Mouse (Mus musculus): ENCODE results near the gene Slc17a9. TPM values are rescaled to one million over a fixed set of nuclear protein-coding genes. Genes with fewer than 3 reads are reported as not detected.
A peak's percentile ranks its signal among the peaks of the same experiment; 100 is the strongest.
"Not testable (repeated sequence)": the region's sequence is repeated elsewhere in the genome, so short reads cannot be mapped to it uniquely, and the experiment has no call there.

Slc17a9 gene
- total RNA-seq, 2 experiments from 2014 or later, result 0.69 to 0.89 TPM

GRCm38 (mm10) chr2:180709023-180709922 is 15.8 kb upstream of the Slc17a9 start:
- intact Hi-C loops (cut with DNase I), result loop anchor here (10.0 kb wide), 1 partner anchor 534 kb away; the partner anchor contains the start of gene Adrm1
- no peak for DNase-seq

DNA sequence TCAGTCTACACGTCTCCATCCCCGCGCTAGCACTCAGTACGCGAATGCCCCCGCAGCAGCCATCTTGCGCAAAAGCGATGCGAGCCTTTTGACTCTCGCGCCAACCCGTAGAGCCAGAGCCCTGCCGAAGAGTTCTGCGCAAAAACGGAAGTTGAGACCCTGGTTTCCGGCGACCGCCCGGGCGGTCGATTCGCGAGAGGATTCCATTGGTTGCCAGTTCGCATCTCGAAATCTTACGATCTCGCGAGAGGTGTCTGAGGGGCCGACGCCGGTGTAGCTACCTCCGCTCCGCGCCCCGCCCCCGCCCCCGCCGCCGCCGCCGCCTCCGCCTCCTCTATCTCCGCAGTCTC is 15.2 kb upstream of the Slc17a9 start, which contains the start of the genes Dido1 and Gid8:
Dido1 (minus strand) TSS at position 77 of the 350 bp plus-strand sequence.
Gid8 (plus strand) TSS at position 195 of the 350 bp plus-strand sequence.
- intact Hi-C loops (cut with DNase I), result loop anchor here (2.0 to 10.0 kb wide), 2 partner anchors 31 to 535 kb away; partner anchors contain the start of gene Adrm1
- DNase-seq, result peak; percentile 97 to 98

DNA sequence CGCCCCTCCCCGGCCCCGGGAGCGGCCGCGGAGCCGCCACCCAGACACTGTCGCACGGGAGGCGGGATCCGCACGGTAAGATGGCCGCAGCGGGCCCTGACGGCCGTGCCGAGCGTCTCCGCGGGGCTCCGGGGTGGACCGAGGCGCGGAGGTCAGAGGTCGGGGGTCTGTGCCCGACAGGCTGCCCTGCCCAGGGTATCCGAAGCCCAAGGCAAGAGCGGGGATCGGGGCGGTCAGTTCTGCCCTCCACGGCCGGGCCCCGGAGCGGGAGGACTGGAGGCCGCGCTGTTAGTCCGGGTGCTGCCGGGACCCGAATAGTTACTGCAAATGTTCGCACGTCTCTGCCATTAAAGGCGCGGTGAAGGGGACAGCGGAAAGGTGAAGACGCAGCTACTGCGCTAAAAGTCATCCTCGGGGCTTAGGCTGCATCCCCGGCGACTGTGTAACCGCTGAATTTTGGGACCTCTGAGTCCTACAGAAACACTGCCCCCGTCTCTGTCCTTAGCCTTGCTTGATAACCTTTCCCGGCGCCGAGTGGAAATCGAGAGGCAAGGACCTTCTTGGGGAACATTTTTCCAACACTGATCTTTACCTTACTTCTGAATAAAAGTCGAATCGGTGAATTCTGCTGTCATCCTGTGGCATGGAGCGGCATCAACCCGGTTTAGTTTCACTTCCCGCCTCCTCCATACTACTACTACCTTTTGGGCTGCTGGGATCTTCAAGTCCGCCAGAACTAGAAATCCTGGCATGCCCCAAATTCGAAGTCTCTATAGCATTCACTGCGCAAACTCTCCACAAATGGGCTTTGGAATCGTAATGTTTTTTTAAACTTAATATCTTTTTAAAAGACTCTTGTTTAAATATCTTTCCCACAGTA is 14.5 kb upstream of the Slc17a9 start:
- intact Hi-C loops (cut with DNase I), result loop anchor here (2.0 kb wide), 1 partner anchor 32 kb away; no protein-coding TSS in a partner anchor
- DNase-seq, result no peak

GRCm38 (mm10) chr2:180711527-180711926 is 13.5 kb upstream of the Slc17a9 start:
- no peak for DNase-seq
- intact Hi-C loops (cut with DNase I), result loop anchor here (2.0 kb wide), 1 partner anchor 33 kb away; no protein-coding TSS in a partner anchor

- no peak for DNase-seq
- intact Hi-C loops (cut with DNase I), result no loop called here
Observed at GRCm38 (mm10) chr2:180712037-180712689, 12.9 kb upstream of the Slc17a9 start.

- intact Hi-C loops (cut with DNase I); DNase-seq: not testable (repeated sequence)
Observed at GRCm38 (mm10) chr2:180722748-180723147, 2.3 kb upstream of the Slc17a9 start.

DNA sequence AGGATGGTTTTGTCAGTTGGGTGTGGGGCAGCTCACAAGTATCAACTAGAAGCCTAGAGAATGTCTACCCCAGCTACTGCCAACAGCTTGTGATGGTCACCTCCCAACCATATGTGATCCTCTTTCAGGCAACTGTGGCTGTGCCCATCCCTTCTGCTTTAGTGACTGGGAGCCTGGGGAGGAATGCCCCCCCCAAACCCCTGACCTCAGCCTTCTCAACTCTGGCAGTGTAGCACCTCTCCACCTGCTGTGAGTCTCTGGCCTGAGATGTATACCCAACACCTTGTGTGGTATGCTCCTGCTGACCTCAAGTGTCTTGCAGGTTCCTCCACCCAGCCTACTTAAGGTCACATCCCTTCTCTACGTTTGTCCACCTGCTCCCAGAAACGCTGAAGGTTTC is 1.2 kb upstream of the Slc17a9 start:
- intact Hi-C loops (cut with DNase I), result no loop called here
- DNase-seq, result no peak

GRCm38 (mm10) chr2:180725414-180725778 is 333 bp downstream of the Slc17a9 start:
- peak in 1 of 2 experiments; percentile 8 for DNase-seq
- intact Hi-C loops (cut with DNase I), result no loop called here

DNA sequence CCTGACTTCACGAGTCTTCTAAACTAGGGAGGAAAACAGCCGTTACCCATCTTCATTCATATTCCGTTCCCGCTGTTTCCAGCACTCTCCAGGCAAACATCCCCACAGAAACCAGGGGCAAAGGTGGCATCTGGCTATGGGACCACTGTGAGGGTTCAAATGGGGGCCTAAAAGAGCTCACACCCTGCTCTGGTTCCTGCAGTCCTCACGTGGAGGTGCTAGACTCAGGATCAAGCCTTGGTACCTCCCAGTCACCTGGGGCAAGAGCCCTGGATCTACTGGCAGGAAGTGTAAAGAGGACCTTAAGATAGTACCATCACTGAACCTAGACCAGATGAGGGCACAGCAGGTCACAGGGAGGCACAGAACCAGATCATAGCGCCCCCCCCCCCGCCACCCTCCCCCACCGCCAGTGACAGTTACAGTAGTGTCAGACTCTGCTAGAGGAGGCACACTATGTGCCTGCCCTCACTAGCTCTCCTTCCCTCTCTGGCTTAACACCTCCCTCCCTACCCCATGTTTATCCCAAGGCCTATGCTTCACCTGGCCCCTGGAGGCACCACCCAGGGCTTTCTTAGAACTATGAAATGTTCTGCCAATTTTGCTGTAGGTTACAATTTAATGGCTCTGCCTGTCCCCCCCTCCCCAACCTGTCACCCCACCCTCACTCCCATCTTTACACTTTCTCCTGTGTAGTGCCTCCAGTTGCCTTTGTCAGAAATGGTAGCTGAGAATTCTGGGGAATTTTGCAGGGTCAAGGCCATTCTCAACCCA is 980 bp downstream of the Slc17a9 start:
- intact Hi-C loops (cut with DNase I), result no loop called here
- no peak for DNase-seq

- peak; percentile 24 to 36 for DNase-seq
- intact Hi-C loops (cut with DNase I), result no loop called here
Observed at GRCm38 (mm10) chr2:180726658-180727442, 1.8 kb downstream of the Slc17a9 start.

DNA sequence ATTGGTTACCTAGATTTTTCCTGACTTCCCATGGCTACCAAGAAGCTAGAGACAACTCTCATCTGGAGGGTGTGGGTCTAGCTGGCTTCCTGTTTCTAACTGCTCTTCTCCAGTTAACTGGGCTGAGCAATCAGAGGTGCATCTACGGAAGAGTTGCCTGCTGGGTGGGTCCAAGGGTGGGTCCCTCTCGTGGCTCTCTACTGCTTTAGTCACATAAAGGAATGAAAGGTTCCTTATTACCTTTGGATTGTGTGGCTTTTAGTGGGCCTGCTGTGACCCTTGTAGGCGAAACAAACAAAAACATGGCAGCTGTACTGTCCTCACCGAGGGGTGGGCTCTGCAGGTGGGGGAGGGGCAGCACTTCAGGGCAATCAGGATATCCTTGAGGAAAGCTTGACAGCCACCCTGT is 2.6 kb downstream of the Slc17a9 start:
- intact Hi-C loops (cut with DNase I), result no loop called here

GRCm38 (mm10) chr2:180731036-180731435 is 6.0 kb downstream of the Slc17a9 start:
- intact Hi-C loops (cut with DNase I), result no loop called here
- DNase-seq, result no peak

More for the DNA sequence above, 2.6 kb downstream of the Slc17a9 start:
- DNase-seq, result no peak

DNA sequence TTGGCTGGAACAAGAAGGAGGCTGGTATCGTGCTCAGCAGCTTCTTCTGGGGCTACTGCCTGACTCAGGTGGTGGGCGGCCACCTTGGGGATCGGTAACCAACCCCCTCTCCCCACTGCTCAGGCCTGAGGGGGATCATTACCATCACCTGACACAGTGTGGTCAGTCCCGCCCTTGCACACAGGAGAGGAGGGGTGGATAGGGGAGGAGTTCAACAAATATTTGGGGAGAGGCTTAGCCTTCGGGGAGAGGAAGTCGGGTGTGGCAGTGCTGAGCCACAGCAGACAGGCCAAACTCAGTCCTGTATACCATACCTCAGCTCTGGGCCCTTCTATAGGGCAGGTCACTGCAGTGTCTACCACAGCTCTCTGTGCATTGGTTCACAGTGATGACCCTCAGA is 6.9 kb downstream of the Slc17a9 start:
- intact Hi-C loops (cut with DNase I), result no loop called here
- no peak for DNase-seq

DNA sequence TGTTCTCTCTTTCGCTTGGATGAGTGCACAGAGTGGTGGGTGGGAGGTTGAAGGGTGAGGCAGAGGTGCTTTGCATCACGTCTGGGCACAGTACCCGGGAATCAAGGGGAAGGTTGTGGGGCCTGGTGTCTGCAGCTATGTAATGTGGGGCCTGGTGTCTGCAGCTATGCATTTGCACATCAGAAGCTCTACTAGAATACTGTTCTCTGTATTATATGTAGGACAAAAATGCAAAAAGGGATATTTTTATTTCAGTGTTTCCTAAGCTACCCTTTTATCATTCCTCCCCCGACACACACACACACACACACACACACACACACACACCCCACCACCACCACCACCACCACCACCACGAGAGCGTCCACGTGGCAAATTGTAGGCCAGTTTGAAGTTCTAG is 10.2 kb downstream of the Slc17a9 start:
- DNase-seq, result no peak
- intact Hi-C loops (cut with DNase I), result no loop called here

DNA sequence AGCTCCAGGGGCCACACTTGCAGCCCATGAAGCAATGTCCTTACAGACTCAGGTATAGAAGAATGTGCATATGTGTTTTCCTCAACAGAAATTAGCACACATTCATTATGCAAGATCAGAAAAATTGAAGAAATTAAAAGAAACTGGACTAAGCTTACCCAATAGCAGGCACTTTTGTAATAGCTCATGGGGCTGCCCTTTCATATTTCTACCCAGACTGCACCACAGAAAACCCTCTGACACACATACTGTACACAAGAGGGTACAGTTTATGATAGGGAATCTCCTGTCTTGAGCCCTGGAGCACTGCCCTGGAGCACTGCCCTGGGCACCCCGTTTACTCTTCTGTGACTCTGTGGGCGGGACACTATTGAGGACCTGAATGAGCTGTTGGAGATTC is 12.9 kb downstream of the Slc17a9 start:
- intact Hi-C loops (cut with DNase I), result no loop called here
- DNase-seq, result no peak

GRCm38 (mm10) chr2:180740349-180740748 is 15.3 kb downstream of the Slc17a9 start:
- no peak for DNase-seq

DNA sequence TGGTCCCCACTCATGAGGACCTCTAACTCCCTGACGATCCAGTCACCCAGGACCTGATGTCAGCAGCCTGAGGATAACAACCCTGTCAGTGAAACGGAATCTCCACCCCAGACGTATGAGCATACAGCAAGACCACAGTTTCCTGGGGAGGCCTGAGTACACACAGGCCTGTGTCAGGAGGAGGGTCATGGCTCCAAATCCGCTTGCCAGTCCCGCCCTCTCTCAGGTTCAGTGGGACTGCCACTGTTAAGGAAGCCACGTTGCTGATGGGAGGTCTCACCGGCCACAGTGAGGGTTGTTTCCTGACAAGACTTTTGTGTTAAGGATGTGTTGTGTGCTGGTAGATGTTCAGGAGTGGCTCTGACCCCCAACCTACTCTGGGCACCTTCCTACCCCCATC is 16.4 kb downstream of the Slc17a9 start:
- DNase-seq, result no peak
- intact Hi-C loops (cut with DNase I), result no loop called here

More at GRCm38 (mm10) chr2:180740349-180740748, 15.3 kb downstream of the Slc17a9 start:
- intact Hi-C loops (cut with DNase I), result no loop called here

DNA sequence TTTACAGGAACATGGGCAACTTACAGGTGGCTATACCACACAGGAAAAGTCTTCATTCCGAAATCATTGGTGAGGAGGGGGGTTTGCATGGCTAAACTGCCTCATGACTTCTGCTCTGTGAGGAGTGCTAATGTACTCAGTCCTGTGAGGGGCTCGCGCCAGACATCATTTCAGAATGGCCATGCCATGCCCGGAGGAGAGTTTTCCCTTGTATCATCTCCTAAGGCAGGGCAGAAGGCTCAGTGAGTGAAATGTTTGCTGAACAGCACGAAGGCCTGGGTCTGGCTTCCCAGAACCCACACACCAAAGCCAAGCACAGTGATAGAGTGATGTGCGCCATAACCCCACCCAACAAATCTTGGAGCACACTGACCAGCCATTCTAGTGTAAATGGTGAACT is 17.8 kb downstream of the Slc17a9 start:
- intact Hi-C loops (cut with DNase I), result no loop called here
- DNase-seq, result no peak

- intact Hi-C loops (cut with DNase I), result no loop called here
- DNase-seq, result no peak
Observed at GRCm38 (mm10) chr2:180743321-180743720, 18.3 kb downstream of the Slc17a9 start.

Data from heart, postnatal 10 days (tissue).